Mouse (Mus musculus): Measurements from ENCODE around the gene Cpe. TPM values are rescaled to one million over a fixed set of nuclear protein-coding genes. Genes with fewer than 3 reads are reported as not detected.

Cpe gene
- polyA plus RNA-seq, 1 experiment from 2014 or later = 911 TPM

DNA sequence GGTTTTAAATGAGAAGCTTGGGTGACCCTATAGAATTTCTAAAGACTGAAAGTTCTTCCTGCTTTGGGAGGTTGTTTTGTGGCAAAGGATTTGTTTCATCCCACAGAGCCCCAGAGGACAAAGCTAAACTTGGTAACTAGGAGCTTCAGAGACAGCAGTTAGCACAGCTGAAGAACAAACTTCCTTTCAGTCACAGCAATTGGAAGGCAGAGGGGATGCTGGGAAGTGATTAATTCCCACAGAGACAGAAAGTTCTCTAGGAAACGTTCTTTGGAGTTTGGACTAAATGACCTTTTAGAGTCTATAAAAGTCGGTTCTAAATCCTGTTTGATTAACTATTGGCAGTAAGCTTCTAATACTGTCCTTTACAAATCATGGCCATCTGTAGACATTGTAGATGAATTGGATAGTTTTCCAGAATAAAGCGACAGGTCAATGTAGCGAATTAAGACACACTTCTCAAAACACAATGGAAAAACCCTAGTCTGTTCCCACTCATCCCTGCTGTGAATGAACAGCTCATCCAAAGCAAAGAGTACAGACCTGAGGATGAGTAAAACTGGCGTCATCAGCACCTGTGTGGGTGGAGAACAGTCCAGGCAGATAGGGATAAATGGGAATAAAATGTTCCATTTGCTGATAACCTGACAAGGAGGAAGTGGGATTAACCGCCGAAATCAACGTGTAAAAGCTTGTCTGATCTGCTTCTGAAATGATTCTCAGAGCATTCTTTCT lies 58.6 kb downstream of the Cpe start:
- H3K27ac ChIP-seq (replicated peaks; ENCODE audit: low read depth, low read length) = no peak overlapping the region
- ATAC-seq (ENCODE audit: low FRiP score, low TSS enrichment) (no peak), DNase-seq (no peak)
- no peak overlapping the region for H3K9ac ChIP-seq (replicated peaks; ENCODE audit: low read length)
- H3K4me1 ChIP-seq (ENCODE audit: control insufficient read depth, insufficient read depth, low read length) = no peaks in the 10 kb centered on the region; the same call in 1 of the 2 replicates
- H3K36me3 ChIP-seq (ENCODE audit: control insufficient read depth, insufficient read depth, low read length) = no peaks in the 10 kb centered on the region
- WGBS = 61% methylated on average over 8 of the region's 8 CpGs
- no peaks in the 10 kb centered on the region for H3K9me3 ChIP-seq (ENCODE audit: control insufficient read depth, low read length)
- no peak overlapping the region for H3K4me3 ChIP-seq (replicated peaks; ENCODE audit: low read depth, low read length)
- H3K27me3 ChIP-seq (ENCODE audit: control insufficient read depth, insufficient read depth, low read length) = no peaks in the 10 kb centered on the region
- no peak overlapping the region for H3K4me2 ChIP-seq (ENCODE audit: low read length)

DNA sequence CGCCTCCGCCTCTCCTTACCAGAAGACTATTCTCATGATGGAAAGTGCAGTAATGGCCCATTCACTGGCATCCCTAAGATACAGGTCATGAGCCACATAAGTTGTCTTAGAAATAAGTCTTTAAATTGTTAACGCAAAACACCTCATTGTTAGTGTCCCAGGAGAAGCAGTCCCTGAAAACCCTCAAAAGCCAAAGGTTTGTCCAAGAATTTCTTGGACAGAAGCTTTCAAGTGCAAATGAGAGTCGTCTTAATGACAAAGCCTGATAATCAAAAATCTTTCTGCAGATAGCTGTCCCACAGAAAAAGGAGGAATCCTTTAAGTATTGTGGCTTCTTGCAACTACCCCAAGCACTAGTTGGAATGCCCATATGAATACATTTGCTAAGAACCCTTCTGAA lies 60.7 kb downstream of the Cpe start:
- Histone ChIP-seq H3K9ac (replicated peaks; ENCODE audit: low read length) (no peak overlapping the region), H3K4me3 (replicated peaks; ENCODE audit: low read depth, low read length) (no peak overlapping the region), H3K4me1 (ENCODE audit: control insufficient read depth, insufficient read depth, low read length) (no peaks in the 10 kb centered on the region; the same call in 1 of the 2 replicates), H3K36me3 (ENCODE audit: control insufficient read depth, insufficient read depth, low read length) (no peaks in the 10 kb centered on the region), H3K9me3 (ENCODE audit: control insufficient read depth, low read length) (no peaks in the 10 kb centered on the region), H3K27ac (replicated peaks; ENCODE audit: low read depth, low read length) (no peak overlapping the region), H3K4me2 (ENCODE audit: low read length) (no peak overlapping the region), H3K27me3 (ENCODE audit: control insufficient read depth, insufficient read depth, low read length) (no peaks in the 10 kb centered on the region)
- no peak for ATAC-seq (ENCODE audit: low FRiP score, low TSS enrichment)
- no peak for DNase-seq
- 87% methylated on average over 4 of the region's 4 CpGs for WGBS

DNA sequence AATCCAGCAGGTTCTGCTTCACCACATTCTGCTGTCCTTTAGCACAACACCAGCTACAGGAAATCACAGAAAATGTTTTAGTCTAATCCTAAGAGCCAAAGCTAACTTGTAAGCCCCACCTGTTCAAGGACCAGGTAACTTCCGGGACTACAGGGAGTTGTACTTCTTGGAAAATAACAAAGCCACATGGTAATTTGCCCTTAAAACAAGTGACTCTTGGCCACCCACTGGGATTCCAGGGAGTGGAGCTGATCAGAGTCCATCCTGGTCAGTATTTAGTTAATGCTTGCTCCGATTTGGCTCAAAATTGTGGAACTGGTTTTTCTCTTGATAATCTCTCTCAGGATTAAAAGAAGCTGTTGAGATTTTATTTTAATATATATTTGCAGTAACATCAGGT lies 61.1 kb downstream of the Cpe start:
- Histone ChIP-seq H3K4me2 (ENCODE audit: low read length) (no peak overlapping the region), H3K27ac (replicated peaks; ENCODE audit: low read depth, low read length) (no peak overlapping the region), H3K4me3 (replicated peaks; ENCODE audit: low read depth, low read length) (no peak overlapping the region), H3K36me3 (ENCODE audit: control insufficient read depth, insufficient read depth, low read length) (no peaks in the 10 kb centered on the region), H3K4me1 (ENCODE audit: control insufficient read depth, insufficient read depth, low read length) (no peaks in the 10 kb centered on the region; the same call in 1 of the 2 replicates), H3K9me3 (ENCODE audit: control insufficient read depth, low read length) (no peaks in the 10 kb centered on the region), H3K9ac (replicated peaks; ENCODE audit: low read length) (no peak overlapping the region), H3K27me3 (ENCODE audit: control insufficient read depth, insufficient read depth, low read length) (no peaks in the 10 kb centered on the region)
- WGBS = 81% methylated on average over 2 of the region's 2 CpGs
- no peak for DNase-seq
- ATAC-seq (ENCODE audit: low FRiP score, low TSS enrichment) = no peak

DNA sequence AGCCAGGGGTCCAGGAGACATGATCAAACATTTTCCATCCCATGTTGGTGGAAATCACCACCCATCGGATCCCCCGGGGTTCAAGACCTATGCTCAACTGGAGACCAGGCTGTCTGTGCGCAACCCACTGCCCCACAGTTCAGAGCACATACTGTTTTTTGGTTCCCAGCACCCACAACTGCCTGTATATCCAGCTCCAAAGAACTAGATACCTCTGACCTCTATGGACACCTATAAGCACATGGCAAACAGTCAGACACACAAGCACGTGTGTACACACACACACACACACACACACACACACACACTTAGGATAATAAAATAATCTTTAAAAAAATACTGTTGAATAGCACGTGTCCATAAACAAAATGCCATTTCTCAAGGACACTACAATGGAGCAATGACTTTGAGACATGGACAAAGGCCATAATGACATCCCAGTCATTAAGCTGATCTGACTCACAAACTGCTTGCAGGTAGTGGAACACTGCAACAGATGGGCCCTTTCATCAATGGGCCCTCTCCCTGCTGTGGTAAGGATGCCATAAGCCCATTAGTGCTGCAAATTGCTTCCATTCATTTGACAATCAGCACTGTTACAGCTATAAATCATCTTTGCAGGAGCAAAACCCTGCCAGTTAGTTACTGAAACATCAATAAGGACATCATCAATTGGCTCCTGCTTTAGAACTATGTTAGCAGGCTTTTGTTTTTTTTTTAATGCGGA lies 63.7 kb downstream of the Cpe start:
- Histone ChIP-seq H3K4me1 (ENCODE audit: control insufficient read depth, insufficient read depth, low read length) (peaks cover 6% of the 10 kb centered on the region; the same call in 1 of the 2 replicates), H3K27ac (replicated peaks; ENCODE audit: low read depth, low read length) (no peak overlapping the region), H3K9ac (replicated peaks; ENCODE audit: low read length) (no peak overlapping the region), H3K9me3 (ENCODE audit: control insufficient read depth, low read length) (no peaks in the 10 kb centered on the region), H3K4me2 (ENCODE audit: low read length) (no peak overlapping the region), H3K36me3 (ENCODE audit: control insufficient read depth, insufficient read depth, low read length) (no peaks in the 10 kb centered on the region), H3K4me3 (replicated peaks; ENCODE audit: low read depth, low read length) (no peak overlapping the region), H3K27me3 (ENCODE audit: control insufficient read depth, insufficient read depth, low read length) (no peaks in the 10 kb centered on the region)
- no peak for ATAC-seq (ENCODE audit: low FRiP score, low TSS enrichment)
- DNase-seq = no peak
- 87% methylated on average over 6 of the region's 6 CpGs for WGBS

DNA sequence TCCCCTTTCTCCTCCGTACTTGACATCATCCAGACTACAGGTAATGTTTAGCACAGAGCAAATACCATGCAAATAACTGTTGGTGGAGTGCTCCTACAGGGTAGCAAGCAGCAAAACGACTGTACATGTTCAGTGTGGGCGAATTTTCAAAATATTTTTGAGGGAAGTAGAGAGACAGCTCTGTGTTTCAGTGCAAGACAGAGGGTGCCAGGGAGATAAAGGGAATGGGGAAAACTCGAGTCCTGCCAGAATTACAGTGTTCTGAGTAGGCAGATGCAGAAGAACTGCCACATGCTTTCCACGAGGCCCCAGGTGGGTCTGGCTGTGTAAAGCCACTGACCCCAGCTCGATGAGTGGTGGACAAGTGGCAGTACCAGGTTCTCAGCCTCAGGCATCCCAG lies 64.8 kb downstream of the Cpe start:
- no peaks in the 10 kb centered on the region for H3K9me3 ChIP-seq (ENCODE audit: control insufficient read depth, low read length)
- no peak overlapping the region for H3K27ac ChIP-seq (replicated peaks; ENCODE audit: low read depth, low read length)
- H3K9ac ChIP-seq (replicated peaks; ENCODE audit: low read length) = no peak overlapping the region
- no peaks in the 10 kb centered on the region for H3K27me3 ChIP-seq (ENCODE audit: control insufficient read depth, insufficient read depth, low read length)
- 93% methylated on average over 6 of the region's 6 CpGs for WGBS
- no peak for DNase-seq
- no peak for ATAC-seq (ENCODE audit: low FRiP score, low TSS enrichment)
- no peak overlapping the region for H3K4me2 ChIP-seq (ENCODE audit: low read length)
- H3K4me3 ChIP-seq (replicated peaks; ENCODE audit: low read depth, low read length) = no peak overlapping the region
- 0 out of 2 replicates have a peak, but pooled peaks cover 6% of the 10 kb centered on the region for H3K4me1 ChIP-seq (ENCODE audit: control insufficient read depth, insufficient read depth, low read length)
- H3K36me3 ChIP-seq (ENCODE audit: control insufficient read depth, insufficient read depth, low read length) = no peaks in the 10 kb centered on the region

DNA sequence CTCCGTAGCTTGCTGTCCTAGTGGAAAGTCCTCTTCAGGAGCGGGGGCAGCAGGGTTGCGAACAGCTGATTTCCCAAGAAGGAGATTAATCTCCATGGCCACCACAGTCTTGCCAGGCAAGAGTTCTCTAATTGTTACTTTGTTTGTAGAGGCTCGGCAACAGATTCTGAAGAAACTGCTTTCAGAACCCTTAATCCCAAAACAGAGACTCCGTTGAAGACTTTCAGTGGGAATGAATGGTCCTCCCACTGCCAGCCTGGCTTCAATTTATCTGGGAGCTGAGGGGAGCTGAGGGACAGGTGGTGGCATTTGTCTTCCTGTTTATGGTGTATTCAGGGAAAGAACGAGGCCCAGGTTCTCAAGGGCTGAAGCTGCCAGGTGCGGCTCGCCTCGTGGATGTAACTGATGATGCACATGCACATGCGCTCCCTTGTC lies 68.2 kb downstream of the Cpe start:
- WGBS = 19% methylated on average over 10 of the region's 10 CpGs
- no peak overlapping the region for H3K4me2 ChIP-seq (ENCODE audit: low read length)
- H3K27me3 ChIP-seq (ENCODE audit: control insufficient read depth, insufficient read depth, low read length) = no peaks in the 10 kb centered on the region
- 0 out of 2 replicates have a peak, but pooled peaks cover 6% of the 10 kb centered on the region for H3K4me1 ChIP-seq (ENCODE audit: control insufficient read depth, insufficient read depth, low read length)
- no peak overlapping the region for H3K9ac ChIP-seq (replicated peaks; ENCODE audit: low read length)
- no peak overlapping the region for H3K4me3 ChIP-seq (replicated peaks; ENCODE audit: low read depth, low read length)
- ATAC-seq (ENCODE audit: low FRiP score, low TSS enrichment) (peak; percentile 39; the same call in 1 of the 2 replicates), DNase-seq (peak; percentile 58)
- H3K27ac ChIP-seq (replicated peaks; ENCODE audit: low read depth, low read length) = peak overlapping the region; percentile 54
- no peaks in the 10 kb centered on the region for H3K36me3 ChIP-seq (ENCODE audit: control insufficient read depth, insufficient read depth, low read length)
- no peaks in the 10 kb centered on the region for H3K9me3 ChIP-seq (ENCODE audit: control insufficient read depth, low read length)

DNA sequence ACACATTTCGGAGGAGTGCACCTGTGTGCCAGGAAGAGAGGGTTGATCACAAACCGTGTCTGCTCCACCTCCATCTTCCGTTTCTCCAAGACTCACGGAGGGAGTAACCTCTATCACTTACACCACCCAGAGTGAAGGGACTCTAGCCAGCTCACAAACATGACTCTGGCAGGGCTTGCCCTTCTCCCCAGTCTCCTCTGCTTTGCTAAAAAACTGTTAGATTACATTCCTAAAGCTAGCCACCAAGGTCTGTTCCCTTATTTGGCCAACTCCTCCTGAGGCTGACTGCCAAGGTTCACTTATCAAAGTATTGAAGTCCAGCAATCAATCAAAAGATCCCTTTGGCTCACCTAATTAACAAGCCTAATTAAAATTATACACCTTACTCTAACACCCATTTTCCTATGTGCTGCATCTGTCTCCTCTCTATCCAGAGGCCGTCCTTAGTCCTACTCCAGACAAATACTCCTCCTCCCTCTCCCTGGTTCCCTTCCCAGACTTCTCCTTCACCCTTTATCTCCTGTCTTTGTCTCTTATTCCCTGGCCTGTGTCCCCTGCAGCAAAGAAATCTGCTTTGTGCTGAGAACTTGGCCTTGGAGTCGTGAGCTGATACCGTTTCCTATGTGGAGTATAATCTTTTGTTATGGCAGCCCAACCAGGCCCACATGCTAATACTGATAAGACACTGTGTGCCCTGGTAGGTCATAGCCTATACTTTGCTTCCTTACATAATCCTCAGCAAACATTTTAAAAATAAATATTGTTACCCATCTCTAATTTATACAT lies 72.3 kb downstream of the Cpe start:
- H3K27ac ChIP-seq (replicated peaks; ENCODE audit: low read depth, low read length) = peak overlapping the region; percentile 43; the same call in 1 of the 2 replicates
- no peak overlapping the region for H3K9ac ChIP-seq (replicated peaks; ENCODE audit: low read length)
- no peak for DNase-seq
- H3K36me3 ChIP-seq (ENCODE audit: control insufficient read depth, insufficient read depth, low read length) = peaks cover 20% of the 10 kb centered on the region
- no peaks in the 10 kb centered on the region for H3K27me3 ChIP-seq (ENCODE audit: control insufficient read depth, insufficient read depth, low read length)
- no peak for ATAC-seq (ENCODE audit: low FRiP score, low TSS enrichment)
- H3K9me3 ChIP-seq (ENCODE audit: control insufficient read depth, low read length) = no peaks in the 10 kb centered on the region
- 66% methylated on average over 7 of the region's 7 CpGs for WGBS
- H3K4me1 ChIP-seq (ENCODE audit: control insufficient read depth, insufficient read depth, low read length) = 0 out of 2 replicates have a peak, but pooled peaks cover 6% of the 10 kb centered on the region
- H3K4me2 ChIP-seq (ENCODE audit: low read length) = no peak overlapping the region
- H3K4me3 ChIP-seq (replicated peaks; ENCODE audit: low read depth, low read length) = no peak overlapping the region

DNA sequence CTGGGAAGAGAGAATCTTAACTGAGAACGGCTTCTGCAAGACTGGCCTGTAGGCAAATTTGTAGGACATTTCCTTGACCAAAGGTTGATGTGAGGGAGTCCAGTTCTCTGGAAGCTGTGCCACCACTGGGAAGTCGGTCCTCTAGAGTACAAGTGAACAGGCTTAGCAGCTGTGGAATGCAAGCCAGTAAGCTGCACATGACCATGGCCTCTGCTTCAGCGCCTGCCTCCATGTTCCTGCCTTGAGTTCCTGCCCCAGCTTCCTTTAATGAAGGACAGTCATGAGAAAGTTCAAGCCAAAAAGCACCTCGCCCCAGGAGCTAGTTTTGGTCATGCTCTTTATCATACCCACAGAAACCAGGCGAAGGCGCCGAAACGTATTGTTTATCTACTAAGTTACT lies 73.2 kb downstream of the Cpe start:
- WGBS = 96% methylated on average over 8 of the region's 8 CpGs
- H3K27ac ChIP-seq (replicated peaks; ENCODE audit: low read depth, low read length) = no peak overlapping the region
- peaks cover 28% of the 10 kb centered on the region for H3K36me3 ChIP-seq (ENCODE audit: control insufficient read depth, insufficient read depth, low read length)
- H3K27me3 ChIP-seq (ENCODE audit: control insufficient read depth, insufficient read depth, low read length) = no peaks in the 10 kb centered on the region
- no peak overlapping the region for H3K4me2 ChIP-seq (ENCODE audit: low read length)
- no peak overlapping the region for H3K9ac ChIP-seq (replicated peaks; ENCODE audit: low read length)
- ATAC-seq (ENCODE audit: low FRiP score, low TSS enrichment) = no peak
- 0 out of 2 replicates have a peak, but pooled peaks cover 2% of the 10 kb centered on the region for H3K4me1 ChIP-seq (ENCODE audit: control insufficient read depth, insufficient read depth, low read length)
- H3K4me3 ChIP-seq (replicated peaks; ENCODE audit: low read depth, low read length) = no peak overlapping the region
- H3K9me3 ChIP-seq (ENCODE audit: control insufficient read depth, low read length) = no peaks in the 10 kb centered on the region
- DNase-seq = no peak
